Mouse (Mus musculus): ENCODE results near the gene Gtf2a2. TPM values are rescaled to one million over a fixed set of nuclear protein-coding genes. Genes with fewer than 3 reads are reported as not detected.
A peak's percentile ranks its signal among the peaks of the same experiment; 100 is the strongest.

The Gtf2a2 gene
- total and polyA plus RNA-seq, 2 experiments from 2014 or later, result 105 to 203 TPM

DNA sequence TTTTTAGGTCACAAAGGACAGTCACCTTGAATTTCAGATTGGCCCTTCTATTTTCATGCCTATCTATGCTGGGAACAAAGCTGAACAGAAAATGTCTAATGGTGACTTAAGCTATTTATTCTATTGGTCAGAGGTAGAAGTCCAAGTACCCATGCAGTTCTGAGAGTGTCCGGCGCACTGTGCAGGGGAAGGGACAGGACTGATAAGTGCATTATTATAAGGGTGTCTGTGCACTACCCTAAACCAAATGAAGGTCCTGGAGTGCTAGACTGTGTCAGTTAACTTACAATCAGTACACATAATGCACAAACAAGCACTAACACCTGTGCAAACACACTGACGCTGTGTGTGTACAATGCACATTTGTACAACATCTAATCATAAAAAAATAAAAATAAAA, 55.1 kb downstream of the Gtf2a2 start:
- H3K36me3 ChIP-seq (replicated peaks; ENCODE audit: control insufficient read depth, insufficient read depth, low read length), result no peaks in the 10 kb centered on the region
- TF ChIP-seq CTCF (IDR thresholded peaks at IDR 0.05; ENCODE audit: low read depth) (no peak), EP300 (IDR thresholded peaks at IDR 0.05; ENCODE audit: low read depth) (no peak)
- H3K4me2 ChIP-seq (ENCODE audit: low read depth, low read length), result no peak overlapping the region
- WGBS, result 76% methylated on average over 3 of the region's 3 CpGs
- no peak overlapping the region for H3K27ac ChIP-seq (ENCODE audit: low read depth)
- H3K4me3 ChIP-seq (ENCODE audit: low read depth, low read length), result no peak overlapping the region
- H3K4me1 ChIP-seq (ENCODE audit: control insufficient read depth, insufficient read depth), result peaks cover 11% of the 10 kb centered on the region; the same call in 1 of the 2 replicates
- ATAC-seq (ENCODE audit: insufficient read depth, low read depth) (no peak), DNase-seq (ENCODE audit: low spot score) (no peak)
- no peak overlapping the region for H3K9ac ChIP-seq (replicated peaks; ENCODE audit: low read depth, low read length)
- H3K9me3 ChIP-seq (replicated peaks; ENCODE audit: control insufficient read depth, low read length), result no peaks in the 10 kb centered on the region
- H3K27me3 ChIP-seq (ENCODE audit: control insufficient read depth, insufficient read depth, low read length), result no peaks in the 10 kb centered on the region

DNA sequence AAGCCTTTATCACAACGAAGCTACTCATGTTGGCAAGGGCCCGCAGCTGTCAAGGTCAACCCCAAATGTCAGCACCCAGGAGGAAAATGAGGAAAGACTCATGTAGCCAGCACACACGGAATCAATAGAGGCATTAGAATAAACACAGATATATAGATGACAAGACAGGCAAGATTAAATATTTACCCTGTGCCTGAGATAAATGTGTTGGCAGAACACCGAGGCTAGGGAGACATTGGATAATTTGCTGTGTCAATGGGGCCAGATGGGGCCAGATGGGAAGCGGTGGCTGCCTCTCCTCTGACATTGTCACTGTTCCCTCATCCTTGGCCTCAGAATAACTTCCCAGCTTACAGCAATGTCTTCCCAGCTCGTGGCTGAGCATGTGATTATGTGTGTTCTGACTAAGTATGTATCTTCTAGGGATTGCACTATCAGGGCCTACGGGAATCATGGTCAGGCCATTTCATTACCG, 57.6 kb downstream of the Gtf2a2 start:
- Histone ChIP-seq H3K9me3 (replicated peaks; ENCODE audit: control insufficient read depth, low read length) (no peaks in the 10 kb centered on the region), H3K9ac (replicated peaks; ENCODE audit: low read depth, low read length) (no peak overlapping the region), H3K27ac (ENCODE audit: low read depth) (peak overlapping the region; percentile 3; the same call in 1 of the 2 replicates), H3K4me1 (ENCODE audit: control insufficient read depth, insufficient read depth) (peaks cover 11% of the 10 kb centered on the region; the same call in 1 of the 2 replicates), H3K4me3 (ENCODE audit: low read depth, low read length) (no peak overlapping the region), H3K4me2 (ENCODE audit: low read depth, low read length) (no peak overlapping the region), H3K27me3 (ENCODE audit: control insufficient read depth, insufficient read depth, low read length) (no peaks in the 10 kb centered on the region), H3K36me3 (replicated peaks; ENCODE audit: control insufficient read depth, insufficient read depth, low read length) (no peaks in the 10 kb centered on the region)
- WGBS, result 36% methylated on average over 8 of the region's 8 CpGs
- TF ChIP-seq EP300 (IDR thresholded peaks at IDR 0.05; ENCODE audit: low read depth) (no peak), CTCF (IDR thresholded peaks at IDR 0.05; ENCODE audit: low read depth) (no peak)
- peak; percentile 55; the same call in 1 of the 2 replicates for ATAC-seq (ENCODE audit: insufficient read depth, low read depth)
- peak; percentile 51 for DNase-seq (ENCODE audit: low spot score)

DNA sequence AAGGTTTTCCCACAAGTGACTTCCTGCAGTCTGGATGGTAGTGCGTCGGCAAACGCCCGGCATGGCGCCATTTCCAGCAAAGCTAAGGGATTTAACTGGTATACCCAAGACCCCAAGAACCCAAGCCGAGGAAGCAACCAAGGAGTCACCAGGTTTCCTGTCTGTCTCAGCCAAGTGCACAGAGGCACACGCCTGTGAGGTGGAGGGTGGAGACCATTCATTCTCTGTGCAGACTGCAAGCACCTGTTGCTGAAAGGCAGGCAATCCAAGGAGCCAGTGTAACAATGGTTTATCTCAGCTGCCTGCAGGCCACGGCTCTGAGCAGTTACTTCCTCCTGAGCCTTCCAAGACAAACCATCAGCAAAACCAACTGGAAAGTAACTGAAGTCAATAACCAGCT, 60.0 kb downstream of the Gtf2a2 start:
- no peak for ATAC-seq (ENCODE audit: insufficient read depth, low read depth)
- Histone ChIP-seq H3K4me1 (ENCODE audit: control insufficient read depth, insufficient read depth) (peaks cover 11% of the 10 kb centered on the region; the same call in 1 of the 2 replicates), H3K27me3 (ENCODE audit: control insufficient read depth, insufficient read depth, low read length) (no peaks in the 10 kb centered on the region), H3K27ac (ENCODE audit: low read depth) (no peak overlapping the region), H3K9me3 (replicated peaks; ENCODE audit: control insufficient read depth, low read length) (no peaks in the 10 kb centered on the region), H3K4me3 (ENCODE audit: low read depth, low read length) (no peak overlapping the region), H3K9ac (replicated peaks; ENCODE audit: low read depth, low read length) (no peak overlapping the region), H3K4me2 (ENCODE audit: low read depth, low read length) (no peak overlapping the region), H3K36me3 (replicated peaks; ENCODE audit: control insufficient read depth, insufficient read depth, low read length) (no peaks in the 10 kb centered on the region)
- TF ChIP-seq EP300 (IDR thresholded peaks at IDR 0.05; ENCODE audit: low read depth) (no peak), CTCF (IDR thresholded peaks at IDR 0.05; ENCODE audit: low read depth) (no peak)
- WGBS, result 75% methylated on average over 8 of the region's 8 CpGs
- DNase-seq (ENCODE audit: low spot score), result no peak

Other genes starting within 250 kb of the Gtf2a2 start
- gene Bnip2, start 23.1 kb upstream of the Gtf2a2 start, total RNA-seq (2014; rRNA removed; ENCODE audit: low replicate concordance), result 74.2 and 87.2 TPM in 2 replicates
- gene Bnip2, start 23.1 kb upstream of the Gtf2a2 start, polyA plus RNA-seq (2015; fragmentation: Nextera tagmentation; extraction: Ambion mirVana), result 104 and 107 TPM in 2 replicates
- gene Gcnt3, start 25.5 kb downstream of the Gtf2a2 start, total RNA-seq (2014; rRNA removed; ENCODE audit: low replicate concordance), result not detected in 2 replicates
- 0.04 TPM in 1 of 2 replicates, not detected in the other for gene Gcnt3, start 25.5 kb downstream of the Gtf2a2 start, polyA plus RNA-seq (2015; fragmentation: Nextera tagmentation; extraction: Ambion mirVana)
- 24.8 and 28.2 TPM in 2 replicates for gene Fam81a, start 130.0 kb downstream of the Gtf2a2 start, total RNA-seq (2014; rRNA removed; ENCODE audit: low replicate concordance)
- gene Fam81a, start 130.0 kb downstream of the Gtf2a2 start, polyA plus RNA-seq (2015; fragmentation: Nextera tagmentation; extraction: Ambion mirVana), result 19.8 and 22.3 TPM in 2 replicates
- 7.0 and 8.1 TPM in 2 replicates for gene Myo1e, start 194.8 kb downstream of the Gtf2a2 start, total RNA-seq (2014; rRNA removed; ENCODE audit: low replicate concordance)
- gene Myo1e, start 194.8 kb downstream of the Gtf2a2 start, polyA plus RNA-seq (2015; fragmentation: Nextera tagmentation; extraction: Ambion mirVana), result 5.0 and 6.6 TPM in 2 replicates

Measured in heart, postnatal 0 days (tissue).